Mouse (Mus musculus) midbrain, postnatal 0 days (tissue): Measurements from ENCODE around the gene Lamb1. TPM values are rescaled to one million over a fixed set of nuclear protein-coding genes. Genes with fewer than 3 reads are reported as not detected.
A peak's percentile ranks its signal among the peaks of the same experiment; 100 is the strongest.

Source experiments
- ATAC-seq: fragments of 200-750 bp; cut with Nextera tagmentation; 2 replicates; pipeline ENCODE4 v1.8.0; 2017; ENCODE audit warnings: moderate number of reproducible peaks, mild to moderate bottlenecking, moderate TSS enrichment, moderate library complexity; ENCODE audit not compliant: low FRiP score
- DNase-seq: peaks from one replicate; pipeline ENCODE4 v3.0.0-alpha.2; 2015; ENCODE audit warnings: low spot score
- H3K27ac ChIP-seq: fragments of 300-500 bp; sonication (generic); 2 replicates; pipeline ENCODE4 v1.5.1; 2014; ENCODE audit warnings: low read depth, mild to moderate bottlenecking, low read length, mixed read lengths
- H3K27me3 ChIP-seq: fragments of 300-500 bp; sonication (generic); 2 replicates; pipeline ENCODE4 v1.6.1; 2014; ENCODE audit warnings: low read length, control low read depth, mixed read lengths; ENCODE audit not compliant: insufficient read depth
- H3K36me3 ChIP-seq: fragments of 300-500 bp; sonication (generic); 2 replicates; pipeline ENCODE4 v1.6.1; 2014; ENCODE audit warnings: low read length, control low read depth, mixed read lengths; ENCODE audit not compliant: insufficient read depth
- H3K4me1 ChIP-seq: fragments of 300-500 bp; sonication (generic); 2 replicates; pipeline ENCODE4 v1.6.1; 2014; ENCODE audit warnings: mild to moderate bottlenecking, control low read depth, antibody characterized with exemption, low read length, mixed read lengths; ENCODE audit not compliant: insufficient read depth
- H3K4me2 ChIP-seq: fragments of 300-500 bp; sonication (generic); 2 replicates; pipeline ENCODE4 v1.6.1; 2014; ENCODE audit warnings: low read depth, mild to moderate bottlenecking, low read length, mixed read lengths; ENCODE audit not compliant: poor library complexity, severe bottlenecking
- H3K4me3 ChIP-seq: fragments of 300-500 bp; sonication (generic); 2 replicates; pipeline ENCODE4 v1.5.1; 2014; ENCODE audit warnings: low read depth, mild to moderate bottlenecking, low read length, moderate library complexity
- H3K9ac ChIP-seq: fragments of 300-500 bp; sonication (generic); replicated peaks from 2 replicates; pipeline ENCODE4 v1.6.1; 2014; ENCODE audit warnings: mild to moderate bottlenecking, low read length, moderate library complexity, mixed read lengths; ENCODE audit not compliant: poor library complexity, severe bottlenecking
- H3K9me3 ChIP-seq: fragments of 300-500 bp; sonication (generic); 2 replicates; pipeline ENCODE4 v1.6.1; 2016; ENCODE audit warnings: low read length, control low read depth
- CTCF ChIP-seq: IDR thresholded peaks from 2 replicates; pipeline ENCODE4 v1.5.1; 2016; ENCODE audit warnings: antibody characterized with exemption, mild to moderate bottlenecking
- WGBS: fragments of 180-500 bp; shearing (Covaris S2); extraction: QIAGEN DNeasy Blood & Tissue Kit; methylation state at CpG from one replicate; pipeline ENCODE4 v1.1.7; 2014; 5-methylcytosine and 5-hydroxymethylcytosine counted together
- polyA plus RNA-seq: library from polyadenylated mRNA; unstranded; fragments of >200 nt; fragmentation: Nextera tagmentation; extraction: Ambion mirVana; gene quantifications from 2 replicates; pipeline ENCODE4 v1.2.1, GENCODE M21; 2015
- total RNA-seq: library from RNA; depleted of rRNA; stranded (reverse); fragments of >200 nt; gene quantifications from 2 replicates; pipeline ENCODE4 v1.2.3, GENCODE M21; 2014

Gene Lamb1
- total and polyA plus RNA-seq, 2 experiments from 2014 or later, result 7.6 to 19.5 TPM

GRCm38 (mm10) chr12:31282241-31282640, 17.2 kb downstream of the Lamb1 start:
- H3K4me2 ChIP-seq, result no peak overlapping the region
- TF ChIP-seq CTCF, result no peak
- no peaks in the 10 kb centered on the region for H3K9me3 ChIP-seq
- no peak overlapping the region for H3K4me3 ChIP-seq
- no peak overlapping the region for H3K27ac ChIP-seq
- no peaks in the 10 kb centered on the region for H3K27me3 ChIP-seq
- ATAC-seq (no peak), DNase-seq (no peak)
- no peaks in the 10 kb centered on the region for H3K4me1 ChIP-seq
- no peaks in the 10 kb centered on the region for H3K36me3 ChIP-seq
- no peak overlapping the region for H3K9ac ChIP-seq
- 89% methylated on average over 5 of the region's 5 CpGs for WGBS

GRCm38 (mm10) chr12:31283131-31283530, 18.1 kb downstream of the Lamb1 start:
- no peaks in the 10 kb centered on the region for H3K4me1 ChIP-seq
- ATAC-seq, result no peak

DNA sequence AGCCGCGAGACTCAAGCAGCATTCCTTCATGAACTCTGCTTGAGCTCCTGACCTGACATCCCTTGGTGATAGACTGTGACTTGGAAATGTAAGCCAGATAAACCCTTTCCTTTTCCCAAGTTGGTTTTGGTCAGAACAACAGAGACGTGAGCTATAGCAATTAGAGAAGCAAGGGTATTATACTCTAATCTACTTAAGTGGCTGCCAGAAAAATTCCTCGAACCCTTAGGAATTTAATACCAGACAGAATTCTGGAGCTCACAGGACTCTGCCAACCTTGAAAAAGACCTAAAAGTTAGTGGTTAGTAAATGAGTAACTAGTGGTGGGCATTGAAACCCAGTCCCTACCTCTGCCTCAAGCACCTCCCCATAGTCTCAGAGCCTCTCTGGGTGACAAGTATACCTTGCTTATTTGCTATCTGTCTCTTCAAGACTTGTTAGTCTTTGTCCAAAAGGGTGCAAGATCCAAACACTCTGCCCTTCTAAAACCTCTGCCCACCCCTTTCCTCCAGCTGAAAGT, 18.6 kb downstream of the Lamb1 start:
- 71% methylated on average over 4 of the region's 4 CpGs for WGBS
- no peak for ATAC-seq

More at GRCm38 (mm10) chr12:31283131-31283530, 18.1 kb downstream of the Lamb1 start:
- no peak for TF ChIP-seq CTCF
- Histone ChIP-seq H3K9me3 (no peaks in the 10 kb centered on the region), H3K9ac (no peak overlapping the region), H3K27ac (no peak overlapping the region), H3K27me3 (no peaks in the 10 kb centered on the region), H3K36me3 (no peaks in the 10 kb centered on the region), H3K4me3 (no peak overlapping the region), H3K4me2 (no peak overlapping the region)
- no peak for DNase-seq
- 93% methylated on average over 4 of the region's 4 CpGs for WGBS

DNA sequence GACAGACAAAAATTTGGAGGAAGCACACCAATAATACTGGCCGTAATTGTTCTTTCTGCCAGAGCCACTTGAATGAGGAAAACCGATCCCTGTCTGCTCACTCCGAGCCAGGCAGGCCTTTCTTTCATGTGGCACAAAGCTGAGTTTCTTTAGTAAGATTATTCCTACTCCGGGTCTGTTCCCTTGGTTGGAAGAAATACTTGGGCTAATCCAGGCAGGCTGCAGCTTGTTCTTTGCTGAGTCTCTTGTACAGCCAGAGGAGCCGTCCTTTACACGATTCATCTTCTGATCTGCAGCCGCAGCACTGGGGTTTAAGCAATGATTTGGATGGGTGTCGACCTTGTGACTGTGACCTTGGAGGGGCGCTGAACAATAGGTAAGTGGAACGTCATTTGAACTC, 24.0 kb downstream of the Lamb1 start:
- Histone ChIP-seq H3K36me3 (no peaks in the 10 kb centered on the region), H3K4me1 (no peaks in the 10 kb centered on the region), H3K4me3 (no peak overlapping the region), H3K9me3 (no peaks in the 10 kb centered on the region), H3K4me2 (no peak overlapping the region), H3K27me3 (no peaks in the 10 kb centered on the region), H3K9ac (no peak overlapping the region), H3K27ac (no peak overlapping the region)
- no peak for DNase-seq
- WGBS, result 83% methylated on average over 10 of the region's 10 CpGs
- ATAC-seq, result no peak
- no peak for TF ChIP-seq CTCF

More for the DNA sequence above, 18.6 kb downstream of the Lamb1 start:
- Histone ChIP-seq H3K4me2 (no peak overlapping the region), H3K27me3 (no peaks in the 10 kb centered on the region), H3K9me3 (no peaks in the 10 kb centered on the region), H3K36me3 (no peaks in the 10 kb centered on the region), H3K4me1 (no peaks in the 10 kb centered on the region), H3K4me3 (no peak overlapping the region), H3K9ac (no peak overlapping the region), H3K27ac (no peak overlapping the region)
- no peak for TF ChIP-seq CTCF
- DNase-seq, result no peak

DNA sequence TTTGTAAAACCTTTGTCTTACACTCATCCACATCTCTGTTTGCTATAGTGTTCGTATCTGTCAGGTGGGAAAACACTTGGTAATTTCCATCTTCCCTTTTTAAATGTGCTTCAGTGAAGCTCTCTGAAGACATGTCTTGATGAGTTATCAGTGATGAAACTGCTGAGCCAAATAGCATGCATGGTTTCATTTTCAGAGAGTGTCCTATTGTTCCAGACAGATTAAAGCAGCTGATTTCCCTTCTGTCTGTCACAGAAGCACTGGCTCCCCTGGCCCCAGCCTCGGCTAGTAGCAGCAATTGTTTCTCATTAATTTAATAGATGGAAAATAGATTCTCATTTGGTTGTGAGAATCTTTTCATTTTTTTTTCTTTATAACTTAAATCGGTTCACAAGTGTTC, 25.9 kb downstream of the Lamb1 start:
- Histone ChIP-seq H3K36me3 (no peaks in the 10 kb centered on the region), H3K9ac (no peak overlapping the region), H3K4me2 (no peak overlapping the region), H3K27me3 (no peaks in the 10 kb centered on the region), H3K9me3 (no peaks in the 10 kb centered on the region), H3K4me3 (no peak overlapping the region), H3K4me1 (no peaks in the 10 kb centered on the region), H3K27ac (no peak overlapping the region)
- WGBS, result 70% methylated on average over 3 of the region's 3 CpGs
- no peak for ATAC-seq
- peak; percentile 44 for DNase-seq
- TF ChIP-seq CTCF, result no peak

GRCm38 (mm10) chr12:31293361-31294142, 28.5 kb downstream of the Lamb1 start:
- Histone ChIP-seq H3K27ac (no peak overlapping the region), H3K9me3 (no peaks in the 10 kb centered on the region), H3K4me2 (no peak overlapping the region), H3K4me1 (no peaks in the 10 kb centered on the region), H3K27me3 (no peaks in the 10 kb centered on the region), H3K36me3 (no peaks in the 10 kb centered on the region), H3K9ac (no peak overlapping the region), H3K4me3 (no peak overlapping the region)
- no peak for ATAC-seq
- DNase-seq, result no peak
- WGBS, result 67% methylated on average over 15 of the region's 15 CpGs
- no peak for TF ChIP-seq CTCF
